Mouse (Mus musculus) neutrophil, adult 5-6 weeks (primary cell): Measurements from ENCODE around the gene Kynu. TPM values are rescaled to one million over a fixed set of nuclear protein-coding genes. Genes with fewer than 3 reads are reported as not detected.

ENCODE experiments used
- ATAC-seq: fragments of 151-379, 151-347 bp; 2 replicates; pipeline ENCODE4 v1.8.0; 2017; ENCODE audit warnings: mild to moderate bottlenecking, moderate TSS enrichment; ENCODE audit not compliant: insufficient number of reproducible peaks, poor library complexity, low FRiP score, severe bottlenecking; ENCODE audit errors: extremely low read depth
- total RNA-seq: library from RNA; stranded (forward); fragments of 200-1000 nt; gene quantifications from 2 replicates; pipeline ENCODE4 v1.2.3, GENCODE M21; 2017

Gene Kynu
- total RNA-seq = 33.8 and 47.7 TPM in 2 replicates

DNA sequence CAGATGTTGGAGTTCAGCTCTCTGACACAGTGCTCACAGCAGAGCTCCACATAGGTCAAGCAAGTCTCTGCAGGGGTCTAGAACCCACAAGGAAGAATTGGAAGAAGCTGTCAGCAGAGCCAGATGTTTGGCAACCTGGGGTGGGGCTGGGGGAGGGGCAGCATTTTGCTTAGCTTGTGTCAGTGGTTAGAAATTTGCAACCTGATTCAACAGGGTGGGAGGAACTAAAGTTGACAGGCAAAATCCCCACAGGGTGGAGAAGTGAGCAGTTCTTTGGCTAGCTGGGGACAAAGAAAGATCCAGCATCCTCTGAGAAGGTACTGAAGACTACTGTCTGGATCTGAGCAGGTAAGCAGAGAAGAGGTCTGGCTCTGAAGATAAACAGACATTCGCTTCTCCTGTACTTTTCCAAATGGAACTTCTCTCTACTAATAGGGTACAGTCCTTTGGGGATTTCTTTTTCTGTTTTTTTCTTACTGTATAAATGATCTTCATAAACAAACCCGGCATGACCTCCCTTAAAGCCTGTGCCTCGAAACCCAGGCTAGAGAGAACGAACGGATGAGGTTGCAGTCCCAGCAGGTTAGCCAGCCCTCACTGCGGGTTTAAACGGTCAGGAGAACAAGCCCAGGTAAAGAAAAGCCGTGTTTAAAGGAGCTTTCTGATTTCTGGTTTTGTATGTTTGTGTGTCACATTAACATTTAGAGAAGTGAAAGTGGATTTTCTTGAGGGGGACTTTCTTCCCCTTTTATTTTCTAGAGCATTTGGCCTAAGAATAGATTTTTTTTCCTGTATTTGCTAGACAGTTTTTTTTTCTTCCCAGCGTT is at the start of gene Kynu:
Kynu (plus strand) TSS at position 268 of the 827 bp plus-strand sequence.
- ATAC-seq = peak; percentile 85

- no peak for ATAC-seq
Observed at GRCm38 (mm10) chr2:43506182-43506581, 48.9 kb upstream of the Kynu start.

DNA sequence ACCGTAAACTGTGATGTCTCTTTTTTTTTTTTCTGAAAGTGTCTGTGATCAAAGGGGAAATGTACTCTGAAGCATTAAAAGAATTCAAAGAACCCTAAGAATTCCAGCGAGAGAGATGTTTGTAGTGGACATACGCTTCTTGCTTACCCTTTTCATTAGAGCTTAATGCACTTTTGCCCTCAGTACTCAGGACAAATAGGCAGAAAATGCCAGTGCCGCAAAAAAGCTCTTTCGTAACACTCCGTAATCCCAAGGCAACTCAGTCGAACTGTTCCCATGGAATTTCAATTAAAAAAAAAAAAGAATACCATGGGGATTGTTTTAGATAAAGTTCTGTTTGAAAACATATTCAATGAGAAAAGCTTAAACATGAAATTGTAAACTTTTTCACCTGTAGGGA is 41.3 kb upstream of the Kynu start:
- ATAC-seq = no peak

- no peak for ATAC-seq
Observed at GRCm38 (mm10) chr2:43534417-43534816, 20.7 kb upstream of the Kynu start.

- ATAC-seq = no peak
Observed at GRCm38 (mm10) chr2:43542615-43543014, 12.5 kb upstream of the Kynu start.

DNA sequence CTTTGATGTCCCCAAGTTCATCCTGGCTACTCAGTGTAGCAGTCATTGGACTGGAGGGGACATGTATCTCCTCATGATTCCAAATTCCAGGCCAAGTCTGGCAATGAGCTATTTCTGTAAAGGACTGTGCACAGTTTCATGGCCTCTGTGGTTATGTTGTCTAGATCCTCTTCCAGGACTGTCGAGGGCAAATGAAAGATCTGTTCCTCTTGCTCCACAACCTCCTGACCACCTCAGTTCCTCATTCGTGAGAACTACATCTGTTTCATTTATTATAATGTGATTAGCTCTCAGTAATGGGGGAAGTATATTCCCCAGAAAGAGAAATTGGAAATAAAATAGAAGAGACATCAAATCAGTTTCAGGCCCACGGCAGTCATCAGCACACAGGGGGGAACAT is 9.5 kb upstream of the Kynu start:
- no peak for ATAC-seq

- ATAC-seq = no peak
Observed at GRCm38 (mm10) chr2:43546448-43546847, 8.7 kb upstream of the Kynu start.

DNA sequence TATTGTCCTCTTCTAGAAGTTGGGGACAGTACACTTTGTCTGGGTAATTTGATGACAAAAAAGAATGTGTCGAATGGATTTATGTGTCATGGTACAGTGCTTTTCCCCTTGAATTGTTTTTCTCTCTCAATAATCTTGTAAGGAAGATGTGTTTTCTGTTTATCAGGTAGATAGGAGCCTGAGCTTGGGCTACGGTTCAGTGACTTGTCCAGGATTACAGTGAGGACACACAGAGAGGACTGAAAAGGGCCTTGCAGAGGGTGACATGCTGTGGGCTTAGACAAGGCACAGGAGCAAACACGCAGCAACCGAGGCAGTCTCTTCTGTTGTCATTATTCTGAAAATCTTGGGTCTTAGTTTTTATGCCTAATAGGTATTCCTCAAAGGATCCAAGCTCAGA is 913 bp upstream of the Kynu start:
- ATAC-seq = no peak

- ATAC-seq = no peak
Observed at GRCm38 (mm10) chr2:43555889-43556285, 758 bp downstream of the Kynu start.

DNA sequence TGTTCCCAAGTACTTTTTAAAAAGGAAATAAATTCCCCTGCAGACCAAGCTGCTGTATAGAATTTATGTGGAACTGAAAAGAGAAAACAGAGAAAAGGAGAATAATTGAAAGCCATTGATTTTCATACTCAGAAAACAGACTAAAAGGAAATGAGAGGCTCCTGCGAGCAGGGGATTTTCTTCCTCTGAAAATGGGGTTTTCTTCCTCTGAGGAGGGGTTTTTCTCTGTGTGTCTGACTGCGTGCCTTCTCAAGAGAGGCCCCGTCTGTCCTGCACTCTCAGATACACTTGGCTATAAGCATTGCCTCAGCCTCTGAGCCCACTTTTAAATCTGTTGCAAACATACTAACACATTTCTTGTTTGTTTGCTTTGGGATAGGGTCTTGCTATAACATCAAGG is 1.9 kb downstream of the Kynu start:
- no peak for ATAC-seq

- ATAC-seq = no peak
Observed at GRCm38 (mm10) chr2:43561209-43561608, 6.1 kb downstream of the Kynu start.

- ATAC-seq = no peak
Observed at GRCm38 (mm10) chr2:43562779-43563178, 7.7 kb downstream of the Kynu start.

DNA sequence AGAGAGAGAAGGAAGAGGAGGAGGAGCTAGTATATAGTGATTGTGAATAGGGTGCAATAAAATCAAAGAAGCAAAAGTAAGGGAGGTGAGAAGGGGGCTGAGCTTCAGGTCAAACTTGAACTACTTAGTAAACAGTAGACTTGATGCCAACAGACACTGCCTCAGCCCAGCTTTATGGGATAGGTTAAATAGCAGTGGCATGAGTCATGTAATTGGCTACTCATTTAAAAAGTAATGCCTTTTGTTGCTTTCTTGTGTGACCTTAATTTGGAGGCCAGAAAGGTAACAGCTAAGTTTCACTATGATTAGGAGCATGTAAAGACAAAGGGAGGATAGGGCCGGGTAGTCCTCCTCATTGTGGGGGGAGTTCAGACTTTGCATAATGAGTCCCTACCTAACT is 13.3 kb downstream of the Kynu start:
- ATAC-seq = no peak

GRCm38 (mm10) chr2:43573526-43573925 is 18.4 kb downstream of the Kynu start:
- ATAC-seq = no peak

- no peak for ATAC-seq
Observed at GRCm38 (mm10) chr2:43583243-43583812, 28.2 kb downstream of the Kynu start.

DNA sequence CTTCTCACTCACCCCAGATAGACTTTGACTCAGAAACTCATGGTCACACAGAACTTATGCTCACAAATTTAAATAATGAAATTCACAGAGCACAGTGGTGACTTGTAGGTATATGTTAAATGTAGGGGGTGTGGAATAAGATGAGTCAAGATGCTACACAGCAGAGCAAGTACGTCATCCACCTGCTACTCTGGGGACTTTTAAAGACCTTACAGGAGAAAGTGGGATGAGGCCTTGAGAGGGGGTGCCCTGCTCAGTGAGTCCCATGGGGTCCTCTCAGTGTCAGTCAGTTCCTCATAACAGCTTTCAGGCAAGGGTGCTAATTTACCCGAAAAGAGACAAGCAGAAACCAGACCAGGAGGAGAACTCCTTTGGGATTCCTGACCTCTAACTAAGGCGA is 30.4 kb downstream of the Kynu start:
- no peak for ATAC-seq

- ATAC-seq = no peak
Observed at GRCm38 (mm10) chr2:43587832-43588231, 32.7 kb downstream of the Kynu start.

GRCm38 (mm10) chr2:43592001-43592704 is 37.0 kb downstream of the Kynu start:
- no peak for ATAC-seq

DNA sequence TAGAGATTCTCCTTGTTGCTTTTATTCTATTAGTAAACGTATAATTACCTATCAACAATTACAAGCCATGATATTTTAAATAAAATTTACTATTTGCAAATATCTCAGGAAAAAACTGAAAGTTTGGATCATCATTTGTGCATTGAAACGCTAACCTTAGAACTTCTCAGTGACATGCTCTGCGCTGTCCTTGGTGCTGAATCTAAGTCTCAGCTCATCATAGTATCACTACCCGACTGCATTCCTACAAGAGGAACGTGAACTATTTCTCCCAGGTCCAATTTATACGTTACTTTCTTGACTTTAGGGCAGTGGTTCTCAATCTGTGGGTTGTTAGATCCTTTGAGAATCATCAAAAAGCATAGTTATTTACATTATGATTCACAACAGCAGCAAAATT is 58.4 kb downstream of the Kynu start:
- ATAC-seq = no peak

DNA sequence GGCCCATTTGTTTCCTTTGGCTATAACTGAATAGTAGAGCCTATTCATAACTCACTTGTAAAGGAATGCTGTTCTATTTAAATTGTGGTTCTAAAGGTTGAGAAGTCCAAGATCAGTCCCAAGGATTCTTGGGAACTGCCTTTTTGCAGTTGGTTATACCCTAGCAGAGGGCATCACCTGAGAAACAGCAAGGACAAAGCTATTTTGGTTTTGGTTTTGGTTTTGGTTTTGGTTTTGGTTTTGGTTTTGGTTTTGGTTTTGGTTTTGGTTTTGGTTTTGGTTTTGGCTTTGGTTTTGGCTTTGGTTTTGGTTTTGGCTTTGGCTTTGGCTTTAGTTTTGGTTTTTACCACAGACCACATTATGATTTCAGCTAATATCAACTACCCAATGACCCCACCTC is 66.0 kb downstream of the Kynu start:
- no peak for ATAC-seq
